Mouse (Mus musculus) lung, embryonic 15.5 days (tissue): ENCODE data around the gene Il31ra. TPM values are rescaled to one million over a fixed set of nuclear protein-coding genes. Genes with fewer than 3 reads are reported as not detected.

Source experiments
- ATAC-seq: fragments of 200-750 bp; cut with Nextera tagmentation; 2 replicates; pipeline ENCODE4 v1.8.0; 2017; ENCODE audit warnings: moderate number of reproducible peaks, borderline replicate concordance; ENCODE audit not compliant: low FRiP score, low TSS enrichment; ENCODE audit errors: extremely low read depth
- H3K27ac ChIP-seq: fragments of 300-500 bp; sonication (generic); 2 replicates; pipeline ENCODE4 v1.5.1; 2015; ENCODE audit warnings: moderate library complexity, mild to moderate bottlenecking, inconsistent platforms
- H3K27me3 ChIP-seq: fragments of 300-500 bp; sonication (generic); 2 replicates; pipeline ENCODE4 v1.6.1; 2015; ENCODE audit warnings: inconsistent platforms
- H3K36me3 ChIP-seq: fragments of 300-500 bp; sonication (generic); 2 replicates; pipeline ENCODE4 v1.6.1; 2015; ENCODE audit warnings: inconsistent platforms
- H3K4me1 ChIP-seq: fragments of 300-500 bp; sonication (generic); 2 replicates; pipeline ENCODE4 v1.6.1; 2015; ENCODE audit warnings: inconsistent platforms
- H3K4me2 ChIP-seq: fragments of 300-500 bp; sonication (generic); 2 replicates; pipeline ENCODE4 v1.6.1; 2015; ENCODE audit warnings: inconsistent platforms, mild to moderate bottlenecking, moderate library complexity
- H3K4me3 ChIP-seq: fragments of 300-500 bp; sonication (generic); 2 replicates; pipeline ENCODE4 v1.5.1; 2015; ENCODE audit warnings: mild to moderate bottlenecking, inconsistent platforms
- H3K9ac ChIP-seq: fragments of 300-500 bp; sonication (generic); 2 replicates; pipeline ENCODE4 v1.6.1; 2015; ENCODE audit warnings: inconsistent platforms
- H3K9me3 ChIP-seq: fragments of 300-500 bp; sonication (generic); 2 replicates; pipeline ENCODE4 v1.6.1; 2016; ENCODE audit warnings: inconsistent platforms
- WGBS: fragments of 180-500 bp; shearing (Covaris S2); methylation state at CpG from one replicate; pipeline ENCODE4 v1.1.7; 2015; 5-methylcytosine and 5-hydroxymethylcytosine counted together
- polyA plus RNA-seq: library from polyadenylated mRNA; unstranded; fragments of >200 nt; fragmentation: Nextera tagmentation; extraction: Ambion mirVana; gene quantifications from 2 replicates; pipeline ENCODE4 v1.2.1, GENCODE M21; 2015

Il31ra gene
- polyA plus RNA-seq, 1 experiment from 2014 or later: not detected

GRCm38 (mm10) chr13:112500466-112500865, 93.7 kb downstream of the Il31ra start:
- WGBS: 63% methylated on average over 9 of the region's 9 CpGs
- no peaks in the 10 kb centered on the region for H3K4me1 ChIP-seq
- no peak for ATAC-seq
- H3K4me3 ChIP-seq: no peak overlapping the region
- H3K36me3 ChIP-seq: peaks cover 86% of the 10 kb centered on the region
- no peak overlapping the region for H3K27ac ChIP-seq
- H3K4me2 ChIP-seq: no peak overlapping the region
- H3K27me3 ChIP-seq: no peaks in the 10 kb centered on the region
- H3K9ac ChIP-seq: no peak overlapping the region
- no peaks in the 10 kb centered on the region for H3K9me3 ChIP-seq

GRCm38 (mm10) chr13:112500027-112500426, 94.1 kb downstream of the Il31ra start:
- ATAC-seq: no peak
- H3K9me3 ChIP-seq: no peaks in the 10 kb centered on the region
- no peaks in the 10 kb centered on the region for H3K27me3 ChIP-seq
- WGBS: 81% methylated on average over 4 of the region's 4 CpGs
- no peak overlapping the region for H3K4me2 ChIP-seq
- H3K36me3 ChIP-seq: peaks cover 86% of the 10 kb centered on the region
- no peak overlapping the region for H3K9ac ChIP-seq
- H3K4me3 ChIP-seq: no peak overlapping the region
- H3K4me1 ChIP-seq: no peaks in the 10 kb centered on the region
- no peak overlapping the region for H3K27ac ChIP-seq

- Histone ChIP-seq H3K36me3 (peaks cover 76% of the 10 kb centered on the region), H3K9me3 (no peaks in the 10 kb centered on the region), H3K4me1 (no peaks in the 10 kb centered on the region), H3K9ac (no peak overlapping the region), H3K27ac (no peak overlapping the region), H3K4me3 (no peak overlapping the region), H3K27me3 (no peaks in the 10 kb centered on the region), H3K4me2 (no peak overlapping the region)
- ATAC-seq: no peak
- WGBS: 85% methylated on average over 12 of the region's 12 CpGs
Measured at GRCm38 (mm10) chr13:112494590-112494989, 99.6 kb downstream of the Il31ra start.

- no peaks in the 10 kb centered on the region for H3K27me3 ChIP-seq
- H3K27ac ChIP-seq: no peak overlapping the region
- H3K9ac ChIP-seq: no peak overlapping the region
- ATAC-seq: no peak
- H3K4me1 ChIP-seq: no peaks in the 10 kb centered on the region
- 60% methylated on average over 1 of the region's 1 CpGs for WGBS
- no peak overlapping the region for H3K4me2 ChIP-seq
- H3K4me3 ChIP-seq: no peak overlapping the region
- H3K36me3 ChIP-seq: peaks cover 64% of the 10 kb centered on the region
- H3K9me3 ChIP-seq: no peaks in the 10 kb centered on the region
Measured at GRCm38 (mm10) chr13:112492285-112492678, 101.9 kb downstream of the Il31ra start.

- Histone ChIP-seq H3K9ac (no peak overlapping the region), H3K9me3 (no peaks in the 10 kb centered on the region), H3K36me3 (peaks cover 63% of the 10 kb centered on the region), H3K4me2 (no peak overlapping the region), H3K4me1 (no peaks in the 10 kb centered on the region), H3K27me3 (no peaks in the 10 kb centered on the region), H3K27ac (no peak overlapping the region), H3K4me3 (no peak overlapping the region)
- ATAC-seq: no peak
- 80% methylated on average over 14 of the region's 14 CpGs for WGBS
Measured at GRCm38 (mm10) chr13:112491636-112492284, 102.4 kb downstream of the Il31ra start.

GRCm38 (mm10) chr13:112490036-112490435, 104.1 kb downstream of the Il31ra start:
- 83% methylated on average over 3 of the region's 3 CpGs for WGBS
- Histone ChIP-seq H3K27me3 (no peaks in the 10 kb centered on the region), H3K36me3 (peaks cover 66% of the 10 kb centered on the region), H3K4me2 (no peak overlapping the region), H3K27ac (no peak overlapping the region), H3K9me3 (no peaks in the 10 kb centered on the region), H3K4me3 (no peak overlapping the region), H3K9ac (no peak overlapping the region), H3K4me1 (no peaks in the 10 kb centered on the region)
- no peak for ATAC-seq

GRCm38 (mm10) chr13:112486676-112487075, 107.5 kb downstream of the Il31ra start:
- WGBS: 94% methylated on average over 5 of the region's 5 CpGs
- Histone ChIP-seq H3K36me3 (peaks cover 76% of the 10 kb centered on the region), H3K27ac (no peak overlapping the region), H3K4me3 (no peak overlapping the region), H3K4me1 (no peaks in the 10 kb centered on the region), H3K9me3 (no peaks in the 10 kb centered on the region), H3K27me3 (no peaks in the 10 kb centered on the region), H3K9ac (no peak overlapping the region), H3K4me2 (no peak overlapping the region)
- ATAC-seq: no peak

- 94% methylated on average over 5 of the region's 5 CpGs for WGBS
Measured at GRCm38 (mm10) chr13:112486236-112486635, 107.9 kb downstream of the Il31ra start.

GRCm38 (mm10) chr13:112483015-112483414, 111.1 kb downstream of the Il31ra start:
- Histone ChIP-seq H3K4me3 (no peak overlapping the region), H3K9me3 (no peaks in the 10 kb centered on the region), H3K9ac (no peak overlapping the region), H3K4me1 (no peaks in the 10 kb centered on the region), H3K27me3 (no peaks in the 10 kb centered on the region), H3K4me2 (no peak overlapping the region), H3K36me3 (peaks cover 66% of the 10 kb centered on the region), H3K27ac (no peak overlapping the region)
- ATAC-seq: no peak
- WGBS: 66% methylated on average over 7 of the region's 7 CpGs

More at GRCm38 (mm10) chr13:112486236-112486635, 107.9 kb downstream of the Il31ra start:
- Histone ChIP-seq H3K9me3 (no peaks in the 10 kb centered on the region), H3K4me1 (no peaks in the 10 kb centered on the region), H3K27ac (no peak overlapping the region), H3K9ac (no peak overlapping the region), H3K4me3 (no peak overlapping the region), H3K4me2 (no peak overlapping the region), H3K36me3 (peaks cover 75% of the 10 kb centered on the region), H3K27me3 (no peaks in the 10 kb centered on the region)
- ATAC-seq: no peak

GRCm38 (mm10) chr13:112482525-112482924, 111.6 kb downstream of the Il31ra start:
- no peak overlapping the region for H3K4me2 ChIP-seq
- no peak overlapping the region for H3K27ac ChIP-seq
- no peaks in the 10 kb centered on the region for H3K27me3 ChIP-seq
- H3K36me3 ChIP-seq: peaks cover 66% of the 10 kb centered on the region
- WGBS: 89% methylated on average over 5 of the region's 5 CpGs
- no peaks in the 10 kb centered on the region for H3K4me1 ChIP-seq
- ATAC-seq: no peak
- no peak overlapping the region for H3K9ac ChIP-seq
- H3K4me3 ChIP-seq: no peak overlapping the region
- no peaks in the 10 kb centered on the region for H3K9me3 ChIP-seq

- Histone ChIP-seq H3K36me3 (peaks cover 59% of the 10 kb centered on the region), H3K9me3 (no peaks in the 10 kb centered on the region), H3K27ac (no peak overlapping the region), H3K9ac (no peak overlapping the region), H3K4me3 (no peak overlapping the region), H3K4me1 (no peaks in the 10 kb centered on the region), H3K27me3 (no peaks in the 10 kb centered on the region), H3K4me2 (no peak overlapping the region)
- no peak for ATAC-seq
- WGBS: 87% methylated on average over 15 of the region's 15 CpGs
Measured at GRCm38 (mm10) chr13:112479926-112480325, 114.2 kb downstream of the Il31ra start.

- H3K36me3 ChIP-seq: peaks cover 52% of the 10 kb centered on the region
- H3K27me3 ChIP-seq: no peaks in the 10 kb centered on the region
- H3K4me1 ChIP-seq: no peaks in the 10 kb centered on the region
- ATAC-seq: no peak
- 52% methylated on average over 7 of the region's 7 CpGs for WGBS
- no peak overlapping the region for H3K9ac ChIP-seq
- no peaks in the 10 kb centered on the region for H3K9me3 ChIP-seq
- no peak overlapping the region for H3K27ac ChIP-seq
- no peak overlapping the region for H3K4me3 ChIP-seq
- H3K4me2 ChIP-seq: no peak overlapping the region
Measured at GRCm38 (mm10) chr13:112479032-112479431, 115.1 kb downstream of the Il31ra start.
